ENCODE assay signal across 8 mouse cellular contexts in the genomic region with DNA sequence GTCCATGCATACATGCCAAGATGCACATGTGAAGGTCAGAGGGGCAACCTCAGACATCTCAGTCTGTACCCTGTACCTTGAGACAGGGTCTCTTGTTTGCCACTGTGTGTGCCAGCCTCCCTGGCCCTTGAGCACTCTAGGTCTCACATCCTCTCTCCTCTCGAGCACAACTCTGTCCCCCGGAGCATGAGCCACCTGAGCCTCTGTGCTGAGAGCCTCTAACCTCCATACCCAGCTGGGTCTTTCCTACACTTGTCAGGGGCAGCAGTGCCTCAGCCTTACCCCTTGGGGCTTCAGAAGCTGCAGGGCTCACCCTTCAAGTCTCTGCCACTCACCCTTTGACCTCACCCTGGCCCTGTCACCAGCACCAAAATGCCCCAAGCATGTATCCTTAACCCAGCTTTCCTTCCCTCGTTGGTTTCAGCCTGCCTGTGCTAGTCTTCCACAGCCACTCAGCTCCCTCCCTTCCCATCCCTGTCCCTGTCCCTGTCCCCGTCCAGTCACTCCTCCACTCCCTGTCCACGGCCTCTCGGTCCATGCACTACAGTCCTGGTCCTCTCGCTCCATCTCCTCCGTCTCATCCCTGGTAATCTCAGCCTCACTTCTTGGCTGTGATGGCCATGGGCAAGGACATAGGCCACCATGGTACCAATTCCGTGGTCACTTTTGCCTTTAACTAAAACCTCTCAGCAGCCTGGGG. TPM values are rescaled to one million over a fixed set of nuclear protein-coding genes. Genes with fewer than 3 reads are reported as not detected.
A peak's percentile ranks its signal among the peaks of the same experiment; 100 is the strongest.
DNase-seq lines count a peak whose midpoint lies in the region; ATAC-seq and TF ChIP-seq lines count a peak whose summit lies in the region.

No protein-coding gene starts in this region.

- DNase-seq in heart, postnatal 10 days = no peak
- no peak for DNase-seq in liver, postnatal 0 days
- no peak for DNase-seq in kidney, postnatal 10 days
- DNase-seq in thymus, postnatal 25 days = no peak

- H3K27ac ChIP-seq in heart, embryonic 14.5 days (replicated peaks in 1 of 2; ENCODE audit: control insufficient read depth in 1 of 2, insufficient read depth in 1 of 2, low read depth in 2 of 2, low read length in 2 of 2) = no peak overlapping the region
- H3K27ac ChIP-seq in bone marrow, adult 2 months (ENCODE audit: control insufficient read depth, insufficient read depth, low read depth, low read length, poor library complexity) = peak overlapping the region; percentile 1; the same call in 1 of the 2 replicates
- no peak overlapping the region for H3K27ac ChIP-seq in hindbrain, embryonic 15.5 days (replicated peaks)
- H3K27ac ChIP-seq in liver, postnatal 0 days (ENCODE audit: low read depth) = no peak overlapping the region

- peak overlapping the region; percentile 75 for H3K4me2 ChIP-seq in heart, embryonic 14.5 days (ENCODE audit: low read length)
- peak overlapping the region; percentile 87 for H3K4me2 ChIP-seq in hindbrain, embryonic 15.5 days
- peak overlapping the region; percentile 84 for H3K4me2 ChIP-seq in liver, postnatal 0 days (ENCODE audit: low read depth, low read length)

- H3K4me1 ChIP-seq in heart, embryonic 14.5 days (ENCODE audit: control insufficient read depth in 2 of 2, insufficient read depth in 2 of 2, low read length in 2 of 2) = peaks cover 17 to 31% of the 10 kb centered on the region in 2 experiments
- peaks cover 5% of the 10 kb centered on the region; the same call in 1 of the 2 replicates for H3K4me1 ChIP-seq in bone marrow, adult 2 months (ENCODE audit: control insufficient read depth, insufficient read depth, low read length)
- peaks cover 42% of the 10 kb centered on the region for H3K4me1 ChIP-seq in hindbrain, embryonic 15.5 days (replicated peaks)
- H3K4me1 ChIP-seq in liver, postnatal 0 days (ENCODE audit: insufficient read depth) = peaks cover 26% of the 10 kb centered on the region

- no peak overlapping the region; the same call in 1 of the 2 replicates for H3K9ac ChIP-seq in heart, embryonic 14.5 days (ENCODE audit: low read length)
- peak overlapping the region; percentile 6; the same call in 1 of the 2 replicates for H3K9ac ChIP-seq in hindbrain, embryonic 15.5 days
- H3K9ac ChIP-seq in liver, postnatal 0 days (replicated peaks) = 0 out of 2 replicates have a peak overlapping the region, but pooled peaks have one; percentile 32

- no peak for ATAC-seq in heart, embryonic 14.5 days (ENCODE audit: insufficient number of reproducible peaks, insufficient read depth, low FRiP score, low read depth)
- no peak for ATAC-seq in hindbrain, embryonic 15.5 days (ENCODE audit: low FRiP score, low read depth)
- ATAC-seq in liver, postnatal 0 days = no peak
- no peak for ATAC-seq in frontal cortex, adult (ENCODE audit: low TSS enrichment)

- H3K27me3 ChIP-seq in heart, embryonic 14.5 days (ENCODE audit: control insufficient read depth, insufficient read depth, low read length) = no peaks in the 10 kb centered on the region
- no peaks in the 10 kb centered on the region for H3K27me3 ChIP-seq in hindbrain, embryonic 15.5 days
- H3K27me3 ChIP-seq in liver, postnatal 0 days (ENCODE audit: insufficient read depth, low read length) = no peaks in the 10 kb centered on the region

- 82% methylated on average over 9 of the region's 9 CpGs for WGBS in heart, embryonic 14.5 days
- 72% methylated on average over 9 of the region's 9 CpGs for WGBS in bone marrow, adult 2 months
- WGBS in hindbrain, embryonic 15.5 days = 77% methylated on average over 9 of the region's 9 CpGs
- WGBS in liver, postnatal 0 days (ENCODE audit: insufficient replicate concordance) = 80% methylated on average over 9 of the region's 9 CpGs

- peaks cover 51% of the 10 kb centered on the region for H3K36me3 ChIP-seq in heart, embryonic 14.5 days (ENCODE audit: control insufficient read depth, insufficient read depth, low read length)
- peaks cover 18% of the 10 kb centered on the region for H3K36me3 ChIP-seq in hindbrain, embryonic 15.5 days
- peaks cover 25% of the 10 kb centered on the region; the same call in 1 of the 2 replicates for H3K36me3 ChIP-seq in liver, postnatal 0 days (replicated peaks; ENCODE audit: insufficient read depth, low read length)

- TF ChIP-seq EP300 in liver, postnatal 0 days (IDR thresholded peaks at IDR 0.05; ENCODE audit: low read depth) = no peak

- peaks cover 4% of the 10 kb centered on the region; the same call in 1 of the 2 replicates for H3K9me3 ChIP-seq in heart, embryonic 14.5 days (ENCODE audit: control insufficient read depth, low read length)
- no peaks in the 10 kb centered on the region for H3K9me3 ChIP-seq in hindbrain, embryonic 15.5 days
- H3K9me3 ChIP-seq in liver, postnatal 0 days (ENCODE audit: low read length) = no peaks in the 10 kb centered on the region

- intact Hi-C loops in heart, postnatal 10 days (cut with DNase I) = no loop called here

- no peak for TF ChIP-seq POLR2A in bone marrow, adult 2 months (IDR thresholded peaks at IDR 0.05; ENCODE audit: borderline replicate concordance, control insufficient read depth, low read depth, low read length)

- no peak for TF ChIP-seq CTCF in bone marrow, adult 2 months (IDR thresholded peaks at IDR 0.05; ENCODE audit: control insufficient read depth, insufficient read depth, low read length)
- TF ChIP-seq CTCF in liver, postnatal 0 days (IDR thresholded peaks at IDR 0.05; ENCODE audit: low read depth) = no peak

- peak overlapping the region in 1 of 2 experiments; percentile 63; a peak in 1 of 4 replicates for H3K4me3 ChIP-seq in heart, embryonic 14.5 days (ENCODE audit: control insufficient read depth in 1 of 2, insufficient read depth in 1 of 2, low read depth in 1 of 2, low read length in 2 of 2)
- peak overlapping the region; percentile 12 for H3K4me3 ChIP-seq in bone marrow, adult 2 months (replicated peaks; ENCODE audit: control insufficient read depth, low read depth, low read length)
- H3K4me3 ChIP-seq in hindbrain, embryonic 15.5 days = no peak overlapping the region
- 0 out of 2 replicates have a peak overlapping the region, but pooled peaks have one; percentile 71 for H3K4me3 ChIP-seq in liver, postnatal 0 days (ENCODE audit: low read depth, low read length)

RNA-seq across cellular contexts. Expression of a gene that starts 1.7 kb away (rescaled TPM):
- 3.8 and 4.8 TPM in 2 replicates for polyA plus RNA-seq in heart, embryonic 14.5 days (2014; fragmentation: Nextera tagmentation; extraction: Ambion mirVana)
- total RNA-seq in heart, postnatal 10 days (2021) = 1 to 10 TPM; 5.4 to 6.3 TPM
- polyA plus RNA-seq in bone marrow, adult 2 months (2011; ENCODE audit: insufficient read depth, insufficient read length, low replicate concordance, missing spikeins) = 5.2 and 8.2 TPM in 2 replicates
- 3.0 and 4.0 TPM in 2 replicates for polyA plus RNA-seq in hindbrain, embryonic 15.5 days (2015; fragmentation: Nextera tagmentation; extraction: Ambion mirVana)
- polyA plus RNA-seq in liver, postnatal 0 days (2015; fragmentation: Nextera tagmentation; extraction: Ambion mirVana) = 1.1 and 1.2 TPM in 2 replicates

RNA-seq across cellular contexts. Expression of a gene that starts 2.2 kb away (rescaled TPM):
- polyA plus RNA-seq in heart, embryonic 14.5 days (2014; fragmentation: Nextera tagmentation; extraction: Ambion mirVana) = 63.3 and 66.1 TPM in 2 replicates
- 10 to 100 TPM; 43.3 to 49.7 TPM for total RNA-seq in heart, postnatal 10 days (2021)
- polyA plus RNA-seq in bone marrow, adult 2 months (2011; ENCODE audit: insufficient read depth, insufficient read length, low replicate concordance, missing spikeins) = 3.1 and 8.9 TPM in 2 replicates
- polyA plus RNA-seq in hindbrain, embryonic 15.5 days (2015; fragmentation: Nextera tagmentation; extraction: Ambion mirVana) = 10.9 and 11.6 TPM in 2 replicates
- 5.7 and 7.4 TPM in 2 replicates for polyA plus RNA-seq in liver, postnatal 0 days (2015; fragmentation: Nextera tagmentation; extraction: Ambion mirVana)

RNA-seq across cellular contexts. Expression of a gene that starts 9.4 kb away (rescaled TPM):
- 92.3 and 96.6 TPM in 2 replicates for polyA plus RNA-seq in heart, embryonic 14.5 days (2014; fragmentation: Nextera tagmentation; extraction: Ambion mirVana)
- 10 to 100 TPM; 55.9 to 56.8 TPM for total RNA-seq in heart, postnatal 10 days (2021)
- polyA plus RNA-seq in bone marrow, adult 2 months (2011; ENCODE audit: insufficient read depth, insufficient read length, low replicate concordance, missing spikeins) = 28.0 and 38.3 TPM in 2 replicates
- polyA plus RNA-seq in hindbrain, embryonic 15.5 days (2015; fragmentation: Nextera tagmentation; extraction: Ambion mirVana) = 86.2 and 89.0 TPM in 2 replicates
- 43.9 and 44.0 TPM in 2 replicates for polyA plus RNA-seq in liver, postnatal 0 days (2015; fragmentation: Nextera tagmentation; extraction: Ambion mirVana)

RNA-seq across cellular contexts. Expression of a gene that starts 38.7 kb away (rescaled TPM):
- 13.6 and 14.9 TPM in 2 replicates for polyA plus RNA-seq in heart, embryonic 14.5 days (2014; fragmentation: Nextera tagmentation; extraction: Ambion mirVana)
- total RNA-seq in heart, postnatal 10 days (2021) = 10 to 100 TPM; 17.4 to 17.7 TPM
- polyA plus RNA-seq in bone marrow, adult 2 months (2011; ENCODE audit: insufficient read depth, insufficient read length, low replicate concordance, missing spikeins) = 10.8 and 16.1 TPM in 2 replicates
- polyA plus RNA-seq in hindbrain, embryonic 15.5 days (2015; fragmentation: Nextera tagmentation; extraction: Ambion mirVana) = 55.7 and 59.0 TPM in 2 replicates
- polyA plus RNA-seq in liver, postnatal 0 days (2015; fragmentation: Nextera tagmentation; extraction: Ambion mirVana) = 2.2 and 2.3 TPM in 2 replicates

RNA-seq across cellular contexts. Expression of a gene that starts 42.4 kb away (rescaled TPM):
- polyA plus RNA-seq in heart, embryonic 14.5 days (2014; fragmentation: Nextera tagmentation; extraction: Ambion mirVana) = 139 and 141 TPM in 2 replicates
- 10 to 100 TPM; 96.6 to 99.5 TPM for total RNA-seq in heart, postnatal 10 days (2021)
- 55.0 and 68.0 TPM in 2 replicates for polyA plus RNA-seq in bone marrow, adult 2 months (2011; ENCODE audit: insufficient read depth, insufficient read length, low replicate concordance, missing spikeins)
- polyA plus RNA-seq in hindbrain, embryonic 15.5 days (2015; fragmentation: Nextera tagmentation; extraction: Ambion mirVana) = 149 and 196 TPM in 2 replicates
- polyA plus RNA-seq in liver, postnatal 0 days (2015; fragmentation: Nextera tagmentation; extraction: Ambion mirVana) = 63.3 and 65.0 TPM in 2 replicates
